Mouse (Mus musculus) intestine, embryonic 15.5 days (tissue): Measurements from ENCODE around the gene Jtb. TPM values are rescaled to one million over a fixed set of nuclear protein-coding genes. Genes with fewer than 3 reads are reported as not detected.
A peak's percentile ranks its signal among the peaks of the same experiment; 100 is the strongest.
"Not testable (repeated sequence)": the region's sequence is repeated elsewhere in the genome, so short reads cannot be mapped to it uniquely, and the experiment has no call there.

Source experiments
- ATAC-seq: fragments of 200-750 bp; cut with Nextera tagmentation; 2 replicates; pipeline ENCODE4 v1.8.0; 2017; ENCODE audit warnings: moderate TSS enrichment, moderate library complexity
- H3K27ac ChIP-seq: fragments of 300-500 bp; sonication (generic); 2 replicates; pipeline ENCODE4 v1.5.1; 2015; ENCODE audit warnings: mild to moderate bottlenecking, inconsistent platforms
- H3K27me3 ChIP-seq: fragments of 300-500 bp; sonication (generic); replicated peaks from 2 replicates; pipeline ENCODE4 v1.6.1; 2015; ENCODE audit warnings: inconsistent platforms
- H3K36me3 ChIP-seq: fragments of 300-500 bp; sonication (generic); 2 replicates; pipeline ENCODE4 v1.6.1; 2015; ENCODE audit warnings: inconsistent platforms
- H3K4me1 ChIP-seq: fragments of 300-500 bp; sonication (generic); replicated peaks from 2 replicates; pipeline ENCODE4 v1.6.1; 2015; ENCODE audit warnings: inconsistent platforms
- H3K4me2 ChIP-seq: fragments of 300-500 bp; sonication (generic); replicated peaks from 2 replicates; pipeline ENCODE4 v1.6.1; 2015; ENCODE audit warnings: mild to moderate bottlenecking, inconsistent platforms
- H3K4me3 ChIP-seq: fragments of 300-500 bp; sonication (generic); replicated peaks from 2 replicates; pipeline ENCODE4 v1.5.1; 2015; ENCODE audit warnings: inconsistent platforms
- H3K9ac ChIP-seq: fragments of 300-500 bp; sonication (generic); 2 replicates; pipeline ENCODE4 v1.6.1; 2015; ENCODE audit warnings: inconsistent platforms
- H3K9me3 ChIP-seq: fragments of 300-500 bp; sonication (generic); 2 replicates; pipeline ENCODE4 v1.6.1; 2016; ENCODE audit warnings: inconsistent platforms
- WGBS: fragments of 180-500 bp; shearing (Covaris S2); methylation state at CpG from one replicate; pipeline ENCODE4 v1.1.7; 2015; 5-methylcytosine and 5-hydroxymethylcytosine counted together
- polyA plus RNA-seq: library from polyadenylated mRNA; unstranded; fragments of >200 nt; fragmentation: Nextera tagmentation; extraction: Ambion mirVana; gene quantifications from 2 replicates; pipeline ENCODE4 v1.2.1, GENCODE M21; 2015

The Jtb gene
- polyA plus RNA-seq, 1 experiment from 2014 or later = 111 TPM

DNA sequence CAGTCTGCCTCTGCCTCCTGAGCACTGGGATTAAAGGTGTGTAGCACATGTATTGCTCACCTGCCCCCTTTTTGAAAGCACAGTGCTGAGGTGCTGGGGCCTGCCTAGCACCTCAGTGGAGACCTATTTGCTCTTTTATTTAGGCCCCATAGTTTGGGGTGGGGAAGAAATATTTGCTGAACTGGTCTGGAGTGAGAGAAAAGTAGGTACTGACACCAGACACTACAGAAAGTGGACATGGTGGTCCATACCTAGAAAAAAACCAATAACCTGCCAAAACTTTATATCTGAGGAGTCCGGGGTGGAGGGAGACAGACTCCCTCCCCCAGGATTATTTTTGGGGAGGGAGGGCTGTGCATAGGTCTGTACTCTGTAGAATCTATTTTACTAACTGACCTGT, 21.8 kb downstream of the Jtb start:
- not testable (repeated sequence) for H3K36me3 ChIP-seq, H3K9ac ChIP-seq, ATAC-seq, H3K27me3 ChIP-seq, H3K9me3 ChIP-seq, H3K27ac ChIP-seq, H3K4me3 ChIP-seq, H3K4me2 ChIP-seq
- 88% methylated on average over 1 of the region's 1 CpGs for WGBS
- H3K4me1 ChIP-seq = peaks cover 18% of the 10 kb centered on the region

- Histone ChIP-seq H3K9ac (peak within 1 kb of the TSS; percentile 87), H3K27me3 (no peaks in the 10 kb centered on the region), H3K9me3 (no peaks in the 10 kb centered on the region), H3K4me3 (peak within 1 kb of the TSS; percentile 87), H3K4me2 (peak within 1 kb of the TSS; percentile 78), H3K27ac (peak within 1 kb of the TSS; percentile 75), H3K4me1 (peaks cover 16% of the 10 kb centered on the region), H3K36me3 (peaks cover 11% of the 10 kb centered on the region)
- under 1% methylated on average over 39 of the region's 40 CpGs for WGBS
- ATAC-seq = peak; percentile 98
Observed at GRCm38 (mm10) chr3:90253653-90254418, 22.4 kb downstream of the Jtb start, which contains the start of gene Crtc2. Gene Crtc2 (plus strand): TSS chr3:90254163.

- H3K4me1 ChIP-seq = peaks cover 12% of the 10 kb centered on the region
- H3K4me2 ChIP-seq = peak overlapping the region; percentile 78
- ATAC-seq = peak; percentile 79
- peak overlapping the region; percentile 87 for H3K4me3 ChIP-seq
- H3K36me3 ChIP-seq = peaks cover 15% of the 10 kb centered on the region
- WGBS = under 1% methylated on average over 40 of the region's 41 CpGs
- no peaks in the 10 kb centered on the region for H3K9me3 ChIP-seq
- peak overlapping the region; percentile 87 for H3K9ac ChIP-seq
- H3K27ac ChIP-seq = peak overlapping the region; percentile 75
- H3K27me3 ChIP-seq = no peaks in the 10 kb centered on the region
Observed at GRCm38 (mm10) chr3:90254419-90255193, 23.2 kb downstream of the Jtb start.

- Histone ChIP-seq H3K36me3 (peaks cover 21% of the 10 kb centered on the region), H3K9ac (peak overlapping the region; percentile 87), H3K4me1 (peaks cover 12% of the 10 kb centered on the region), H3K4me3 (peak overlapping the region; percentile 87), H3K9me3 (no peaks in the 10 kb centered on the region), H3K27ac (no peak overlapping the region), H3K27me3 (no peaks in the 10 kb centered on the region), H3K4me2 (peak overlapping the region; percentile 78)
- no peak for ATAC-seq
- WGBS = 11% methylated on average over 2 of the region's 2 CpGs
Observed at GRCm38 (mm10) chr3:90255194-90255565, 23.8 kb downstream of the Jtb start.

DNA sequence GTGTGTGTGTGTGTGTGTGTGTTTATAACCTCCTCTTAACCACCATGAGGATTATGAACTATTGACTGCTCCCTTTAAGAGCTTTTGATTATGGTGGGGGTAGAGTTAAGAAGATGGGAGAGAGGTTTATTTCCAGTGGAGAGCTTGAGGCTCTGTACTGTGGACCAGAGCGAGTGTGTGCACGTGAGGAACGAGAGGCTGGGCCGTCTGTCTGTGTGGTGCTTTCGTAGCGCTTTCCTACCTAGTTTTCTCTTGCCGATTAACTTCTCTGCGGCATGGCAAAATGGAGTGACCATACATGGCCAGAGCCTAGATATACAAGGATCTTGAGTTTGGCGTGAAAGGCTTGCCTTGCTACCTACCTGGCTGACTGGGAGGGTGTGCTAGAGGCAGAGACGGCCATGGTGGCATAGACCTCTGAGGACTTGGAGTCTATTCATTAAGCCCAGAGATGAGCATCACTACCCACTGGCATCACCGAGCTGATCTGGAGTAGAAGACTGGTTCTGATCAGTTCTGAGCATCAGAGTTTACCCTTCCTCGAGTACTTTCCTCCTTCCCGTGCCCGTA, 24.5 kb downstream of the Jtb start:
- H3K4me3 ChIP-seq = no peak overlapping the region
- no peak overlapping the region for H3K9ac ChIP-seq
- WGBS = 89% methylated on average over 14 of the region's 14 CpGs
- no peaks in the 10 kb centered on the region for H3K9me3 ChIP-seq
- H3K36me3 ChIP-seq = peaks cover 25% of the 10 kb centered on the region
- H3K27ac ChIP-seq = no peak overlapping the region
- no peaks in the 10 kb centered on the region for H3K27me3 ChIP-seq
- ATAC-seq = no peak
- peaks cover 12% of the 10 kb centered on the region for H3K4me1 ChIP-seq
- H3K4me2 ChIP-seq = 0 out of 2 replicates have a peak overlapping the region, but pooled peaks have one; percentile 11

DNA sequence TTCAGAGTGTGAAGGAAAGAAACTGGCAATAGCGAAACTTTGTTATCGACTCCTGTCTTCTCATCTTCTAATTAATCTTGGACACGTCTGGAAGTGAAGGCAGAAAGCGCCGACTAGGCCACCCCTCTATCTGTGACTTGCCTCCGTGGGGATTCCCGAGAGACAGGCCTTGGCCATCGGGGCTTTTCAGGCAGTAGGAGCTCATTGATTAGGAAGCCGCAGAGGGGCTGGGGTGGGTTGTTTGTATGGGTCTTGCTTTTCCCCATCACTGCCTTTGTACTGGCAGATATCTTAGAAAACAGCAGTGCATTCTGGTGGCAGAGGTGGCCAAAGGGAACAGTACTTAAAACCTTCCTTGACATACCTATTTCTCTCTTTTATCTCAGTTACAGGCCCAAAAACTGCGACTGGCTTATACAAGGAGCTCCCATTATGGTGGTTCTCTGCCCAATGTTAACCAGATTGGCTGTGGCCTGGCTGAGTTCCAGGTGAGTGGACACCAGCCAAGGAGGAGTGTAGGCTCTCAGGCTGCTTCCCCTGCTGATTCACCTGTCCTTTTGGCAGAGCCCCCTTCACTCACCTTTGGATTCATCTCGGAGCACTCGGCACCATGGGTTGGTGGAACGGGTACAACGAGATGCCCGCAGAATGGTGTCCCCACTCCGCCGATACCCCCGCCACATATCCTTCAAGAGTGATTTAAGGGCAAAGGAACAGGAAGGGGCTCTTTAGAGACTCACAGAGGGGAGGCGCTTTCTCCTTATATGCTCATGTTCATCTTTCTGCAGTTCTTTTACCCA, 25.5 kb downstream of the Jtb start:
- Histone ChIP-seq H3K4me1 (peaks cover 12% of the 10 kb centered on the region), H3K27me3 (no peaks in the 10 kb centered on the region), H3K9me3 (no peaks in the 10 kb centered on the region), H3K4me2 (no peak overlapping the region), H3K36me3 (peaks cover 31% of the 10 kb centered on the region), H3K9ac (no peak overlapping the region), H3K27ac (no peak overlapping the region), H3K4me3 (no peak overlapping the region)
- no peak for ATAC-seq
- WGBS = 89% methylated on average over 19 of the region's 19 CpGs

DNA sequence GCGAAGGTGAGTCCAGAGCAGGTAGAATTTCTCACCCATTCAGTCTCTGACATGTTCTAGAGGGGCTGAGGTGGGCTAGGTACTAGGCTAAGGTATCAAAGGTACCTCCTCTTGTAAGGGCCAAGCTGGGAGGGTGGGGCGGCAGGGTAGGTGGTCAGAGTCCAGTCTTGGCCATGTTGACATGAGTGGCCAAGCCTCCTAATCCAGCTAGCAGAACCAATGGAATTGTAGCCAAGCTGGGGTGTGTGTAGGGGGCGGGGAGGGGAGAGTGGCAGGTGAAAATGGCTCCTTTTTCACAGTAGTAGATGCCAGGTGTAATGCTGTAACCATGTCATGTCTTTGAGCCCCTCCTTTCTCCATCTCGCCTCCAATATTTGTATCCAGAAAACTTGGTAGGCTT, 27.1 kb downstream of the Jtb start:
- Histone ChIP-seq H3K27me3 (no peaks in the 10 kb centered on the region), H3K4me2 (no peak overlapping the region), H3K27ac (no peak overlapping the region), H3K4me1 (peaks cover 12% of the 10 kb centered on the region), H3K36me3 (peaks cover 42% of the 10 kb centered on the region), H3K4me3 (no peak overlapping the region), H3K9me3 (no peaks in the 10 kb centered on the region), H3K9ac (no peak overlapping the region)
- ATAC-seq = no peak
- WGBS = 86% methylated on average over 4 of the region's 4 CpGs

GRCm38 (mm10) chr3:90263121-90263771, 31.8 kb downstream of the Jtb start:
- H3K9me3 ChIP-seq = no peaks in the 10 kb centered on the region
- peaks cover 43% of the 10 kb centered on the region for H3K36me3 ChIP-seq
- no peak overlapping the region for H3K4me3 ChIP-seq
- no peak overlapping the region for H3K9ac ChIP-seq
- ATAC-seq = no peak
- no peak overlapping the region for H3K27ac ChIP-seq
- H3K4me1 ChIP-seq = peaks cover 17% of the 10 kb centered on the region
- no peak overlapping the region for H3K4me2 ChIP-seq
- H3K27me3 ChIP-seq = no peaks in the 10 kb centered on the region
- WGBS = 91% methylated on average over 5 of the region's 5 CpGs

GRCm38 (mm10) chr3:90264687-90265033, 33.3 kb downstream of the Jtb start:
- 30% methylated on average over 10 of the region's 10 CpGs for WGBS
- H3K27ac ChIP-seq = 0 out of 2 replicates have a peak overlapping the region, but pooled peaks have one; percentile 34
- H3K9me3 ChIP-seq = no peaks in the 10 kb centered on the region
- H3K4me2 ChIP-seq = peak overlapping the region; percentile 89
- peak overlapping the region; percentile 90 for H3K4me3 ChIP-seq
- no peaks in the 10 kb centered on the region for H3K27me3 ChIP-seq
- peaks cover 17% of the 10 kb centered on the region for H3K4me1 ChIP-seq
- peak overlapping the region; percentile 89 for H3K9ac ChIP-seq
- ATAC-seq = no peak
- peaks cover 34% of the 10 kb centered on the region for H3K36me3 ChIP-seq

DNA sequence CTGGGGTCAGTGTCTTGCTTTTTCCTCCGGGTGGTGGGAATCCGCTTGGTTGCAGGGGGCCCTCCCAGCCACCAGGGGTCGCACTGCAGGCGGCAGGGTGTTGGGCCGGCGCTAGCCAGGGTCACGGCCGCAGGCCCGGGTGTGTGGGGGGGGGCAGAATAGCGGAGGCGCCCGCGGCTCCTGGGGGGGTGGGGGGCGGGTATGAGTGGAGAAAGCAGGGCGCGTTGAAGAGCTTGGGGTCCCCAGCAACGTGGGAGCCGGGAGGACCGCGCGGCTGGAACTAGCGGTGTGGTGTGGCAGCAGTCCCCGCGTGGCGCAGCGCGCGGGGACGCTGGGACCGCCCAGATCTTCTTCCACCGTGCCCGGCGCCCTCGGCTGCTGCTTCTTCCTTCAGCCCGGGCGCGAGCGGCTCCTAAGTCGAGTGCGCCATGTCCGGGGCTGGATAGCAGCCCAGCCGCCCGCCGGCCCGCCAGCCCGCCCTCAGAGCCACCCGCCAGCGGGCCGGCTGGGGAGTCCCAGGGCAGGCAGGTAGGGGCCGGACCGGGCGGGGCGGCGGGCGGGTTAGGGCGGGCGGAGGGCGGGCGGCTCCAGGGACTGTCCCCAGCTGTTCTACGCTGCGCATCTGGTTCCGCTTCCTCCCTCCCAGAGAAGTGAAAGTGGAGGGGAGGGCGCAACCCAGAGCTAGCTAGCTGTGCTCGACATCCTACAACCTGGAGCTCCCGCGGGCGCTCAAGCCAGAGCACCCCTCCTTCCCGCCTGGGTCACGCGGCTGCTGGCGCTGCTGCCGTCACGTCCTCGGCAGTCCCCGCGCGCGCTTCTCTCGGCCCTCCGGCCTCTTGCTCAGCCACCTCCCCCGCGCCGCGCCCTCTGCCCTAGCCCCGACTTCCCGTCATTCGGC, 33.9 kb downstream of the Jtb start, which contains the start of gene Dennd4b:
Gene Dennd4b (plus strand): TSS at position 152 of the 898 bp plus-strand sequence.
- Histone ChIP-seq H3K9ac (peak within 1 kb of the TSS; percentile 89), H3K9me3 (no peaks in the 10 kb centered on the region), H3K27me3 (no peaks in the 10 kb centered on the region), H3K4me3 (peak within 1 kb of the TSS; percentile 90), H3K27ac (peak within 1 kb of the TSS; percentile 98), H3K36me3 (peaks cover 27% of the 10 kb centered on the region), H3K4me1 (peaks cover 17% of the 10 kb centered on the region), H3K4me2 (peak within 1 kb of the TSS; percentile 89)
- under 1% methylated on average over 83 of the region's 87 CpGs for WGBS
- ATAC-seq = peak; percentile 96
